In the genomic region with DNA sequence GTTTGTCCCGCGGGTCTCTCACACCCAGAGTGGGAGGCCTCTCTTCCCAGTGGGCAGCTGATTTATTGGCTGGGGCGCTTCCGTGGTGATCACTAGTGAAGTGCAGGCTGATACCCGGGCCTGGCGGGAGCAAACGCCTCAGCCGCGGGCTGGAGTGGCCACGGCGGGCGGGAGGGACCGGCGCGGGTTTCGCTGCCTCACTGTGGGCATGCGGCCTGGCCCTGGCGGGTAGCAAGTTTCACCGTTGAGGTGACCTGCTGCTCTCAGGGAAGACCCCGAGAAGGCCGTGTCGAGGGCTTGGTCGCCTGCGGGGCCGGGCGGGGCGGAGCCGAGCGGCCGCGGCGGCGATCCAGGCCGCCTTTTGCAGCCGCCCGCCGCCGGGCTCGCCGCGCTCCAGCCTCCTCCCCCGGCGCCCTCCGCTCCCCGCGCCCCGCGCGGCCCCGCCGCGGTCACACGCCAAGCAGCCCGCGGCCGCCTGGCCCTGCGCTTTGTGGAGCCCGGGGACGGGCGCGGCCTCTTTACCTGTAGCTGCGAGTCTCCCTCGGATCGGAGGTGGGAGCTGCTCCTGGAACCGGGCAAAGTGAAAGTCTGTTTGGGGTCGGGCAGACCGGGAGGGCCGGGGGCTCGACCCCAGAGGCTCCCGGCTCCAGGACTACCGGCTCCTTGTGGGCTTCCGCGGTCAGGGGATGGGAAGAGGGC, we compare ENCODE assay signal across 8 mouse cellular contexts.
DNase-seq lines count a peak whose midpoint lies in the region; ATAC-seq lines count a peak whose summit lies in the region.

No protein-coding gene starts in this region.

- H3K9me3 ChIP-seq in hindbrain, embryonic 15.5 days = no peaks in the 10 kb centered on the region
- no peaks in the 10 kb centered on the region for H3K9me3 ChIP-seq in megakaryocyte, embryonic 14.5 days

- H3K4me1 ChIP-seq in hindbrain, embryonic 15.5 days (replicated peaks) = peaks cover 47% of the 10 kb centered on the region
- H3K4me1 ChIP-seq in megakaryocyte, embryonic 14.5 days = peaks cover 52% of the 10 kb centered on the region

- peak overlapping the region; percentile 86 for H3K4me3 ChIP-seq in hindbrain, embryonic 15.5 days
- H3K4me3 ChIP-seq in megakaryocyte, embryonic 14.5 days (replicated peaks) = peak overlapping the region; percentile 93

- intact Hi-C loops in left cerebral cortex, postnatal 14 days (cut with DNase I) = no loop called here

- WGBS in hindbrain, embryonic 15.5 days = under 1% methylated on average over 47 of the region's 73 CpGs

- H3K4me2 ChIP-seq in hindbrain, embryonic 15.5 days = peak overlapping the region; percentile 82

- no peaks in the 10 kb centered on the region for H3K36me3 ChIP-seq in hindbrain, embryonic 15.5 days
- H3K36me3 ChIP-seq in megakaryocyte, embryonic 14.5 days (replicated peaks; ENCODE audit: low read length) = peaks cover 25% of the 10 kb centered on the region

- peak; percentile 39 for ATAC-seq in activated CD4-positive, CD25-positive, alpha-beta regulatory T cell, adult 4 months
- peak; percentile 92 for ATAC-seq in hindbrain, embryonic 15.5 days (ENCODE audit: low FRiP score, low read depth)

- DNase-seq in cerebellum, postnatal 4 days (ENCODE audit: low spot score in 2 of 2) = peak; percentile 37 to 67
- peak; percentile 77 for DNase-seq in gastrocnemius, adult 18-20 months (ENCODE audit: low spot score)
- peak; percentile 55 to 65 for DNase-seq in left cerebral cortex, postnatal 14 days (ENCODE audit: low spot score in 2 of 2)
- DNase-seq in right cerebral cortex, postnatal 10 days (ENCODE audit: low spot score in 2 of 2) = peak; percentile 75 to 76
- DNase-seq in urinary bladder, postnatal 10 days (ENCODE audit: low spot score) = peak; percentile 17

- peak overlapping the region; percentile 92 for H3K9ac ChIP-seq in hindbrain, embryonic 15.5 days

- H3K27me3 ChIP-seq in hindbrain, embryonic 15.5 days = no peaks in the 10 kb centered on the region
- peaks cover 40% of the 10 kb centered on the region for H3K27me3 ChIP-seq in megakaryocyte, embryonic 14.5 days (replicated peaks)

- peak overlapping the region; percentile 93 for H3K27ac ChIP-seq in hindbrain, embryonic 15.5 days (replicated peaks)

Comparison
In these comparisons a context has a peak if more than half of its experiments do, and no peak if none do; other contexts are left out.
1. Peak in every context shown above with its lines: DNase-seq, ATAC-seq, H3K4me3 ChIP-seq and H3K27ac ChIP-seq.
2. DNase-seq: peak in every context shown above with its lines; median percentile 77 in gastrocnemius, adult 18-20 months; 76 in right cerebral cortex, postnatal 10 days; 60 in left cerebral cortex, postnatal 14 days; 52 in cerebellum, postnatal 4 days; 17 in urinary bladder, postnatal 10 days.